1 mouse cellular context compared by ENCODE assay signal in genomic region chr11:98738925-98739324, GRCm38 (mm10).
TF ChIP-seq lines count a peak whose summit lies in the region.

No protein-coding gene starts in this region.

TF ChIP-seq in MEL, 35 proteins besides CTCF, POLR2A, EP300 and RAD21:
- TF ChIP-seq BHLHE40 (IDR thresholded peaks at IDR 0.05; ENCODE audit: borderline replicate concordance, low read depth, low read length) (no peak), POLR2AphosphoS5 (IDR thresholded peaks at IDR 0.05; ENCODE audit: borderline replicate concordance, low read depth, low read length) (no peak), RCOR1 (IDR thresholded peaks at IDR 0.05; ENCODE audit: low read depth, low read length) (0 out of 2 replicates have a peak, but pooled peaks have one; percentile 15), NRF1 (IDR thresholded peaks at IDR 0.05; ENCODE audit: insufficient read depth, low read depth, low read length, poor library complexity, severe bottlenecking) (no peak), SIN3A (IDR thresholded peaks at IDR 0.05; ENCODE audit: low read length) (no peak; the same call in 1 of the 2 replicates), MAZ (IDR thresholded peaks at IDR 0.05; ENCODE audit: low read depth, low read length) (0 out of 2 replicates have a peak, but pooled peaks have one; percentile 41), CHD2 (IDR thresholded peaks at IDR 0.05; ENCODE audit: low read length) (no peak), JUND (IDR thresholded peaks at IDR 0.05; ENCODE audit: low read depth, low read length) (no peak), TCF12 (IDR thresholded peaks at IDR 0.05; ENCODE audit: low read depth, low read length) (0 out of 2 replicates have a peak, but pooled peaks have one; percentile 29), TAL1 (IDR thresholded peaks at IDR 0.05; ENCODE audit: low read length) (0 out of 2 replicates have a peak, but pooled peaks have one; percentile 13), HCFC1 (IDR thresholded peaks at IDR 0.05; ENCODE audit: low read depth, low read length) (no peak), ETS1 (IDR thresholded peaks at IDR 0.05; ENCODE audit: low read depth, low read length) (0 out of 2 replicates have a peak, but pooled peaks have one; percentile 9), MEF2A (IDR thresholded peaks at IDR 0.05; ENCODE audit: extremely low read depth, insufficient replicate concordance, low read depth, low read length, poor library complexity, severe bottlenecking) (no peak), NELFE (IDR thresholded peaks at IDR 0.05; ENCODE audit: low read depth, low read length) (no peak), KAT2A (conservative IDR thresholded peaks at IDR 0.05; ENCODE audit: low read depth, low read length) (no peak)
